Mouse (Mus musculus) lung, adult 18-20 months (tissue): Measurements from ENCODE around the gene Epor.

Experiments used
- DNase-seq, 2 experiments: peaks; one replicate each; pipeline ENCODE4 v3.0.0; 2022; ENCODE audit warnings: mixed read lengths in 2 of 2

The Epor gene

GRCm38 (mm10) chr9:21963417-21963816 is at the start of gene Epor:
TSS of gene Epor (minus strand) at chr9:21963506.
- DNase-seq, result peak; percentile 46 to 48

DNA sequence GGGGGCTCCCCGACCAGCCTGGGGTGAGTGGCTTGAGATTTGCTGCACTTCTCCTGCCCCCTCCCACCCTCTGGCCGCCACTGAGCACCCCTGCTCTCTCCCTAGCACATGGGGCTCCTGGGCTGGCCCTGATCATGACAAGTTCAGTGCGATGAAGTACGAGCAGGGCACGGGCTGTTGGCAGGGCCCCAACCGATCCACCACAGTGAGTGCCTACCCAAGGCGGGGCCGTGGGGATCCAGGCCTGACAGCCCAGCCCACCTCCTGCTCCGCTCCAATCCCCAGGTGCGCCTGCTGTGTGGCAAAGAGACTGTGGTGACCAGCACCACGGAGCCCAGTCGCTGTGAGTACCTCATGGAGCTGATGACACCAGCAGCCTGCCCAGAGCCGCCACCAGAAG is 49.4 kb upstream of the Epor start:
- no peak for DNase-seq

DNA sequence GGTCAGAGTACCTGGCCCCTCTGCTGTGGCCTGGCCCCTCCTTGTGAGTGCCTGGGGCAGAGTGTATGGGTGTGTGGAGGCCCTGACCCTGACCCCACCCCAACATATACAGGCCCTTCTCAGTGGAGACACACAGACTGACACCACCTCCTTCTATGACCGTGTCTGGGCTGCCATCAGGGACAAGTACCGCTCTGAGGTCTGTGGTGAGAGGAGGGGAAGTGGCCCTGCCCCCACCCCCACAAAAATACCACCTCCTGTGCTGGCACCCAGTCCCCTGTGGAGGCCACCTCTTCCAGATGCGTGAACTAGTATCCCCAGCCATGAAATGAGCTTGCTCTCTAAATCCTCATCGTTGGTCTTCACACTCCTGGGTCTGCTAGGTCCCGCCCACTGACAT is 47.7 kb upstream of the Epor start:
- no peak for DNase-seq

- no peak for DNase-seq
Measured at GRCm38 (mm10) chr9:22004546-22004945, 41.2 kb upstream of the Epor start.

DNA sequence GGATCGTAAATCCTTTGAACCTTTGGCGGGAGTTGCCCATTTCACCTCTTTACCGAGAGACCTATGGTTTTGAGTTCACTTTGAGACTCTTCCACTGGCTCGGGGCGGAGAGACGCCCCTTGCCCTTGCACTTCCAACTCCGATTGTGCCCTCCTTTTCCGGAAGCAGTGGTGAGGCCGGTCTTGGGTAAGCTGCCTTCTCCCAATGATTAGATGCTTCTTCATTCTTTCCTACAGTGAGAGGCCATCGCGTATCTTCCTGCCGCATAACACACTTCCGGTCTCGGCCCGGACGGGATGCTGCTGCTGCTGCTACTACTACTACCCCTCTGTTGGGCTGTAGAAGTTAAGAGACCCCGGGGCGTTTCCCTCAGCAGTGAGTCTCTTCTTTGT is 39.9 kb upstream of the Epor start:
- no peak for DNase-seq

GRCm38 (mm10) chr9:22002194-22003162 is 39.2 kb upstream of the Epor start, which contains the start of the genes Ccdc151 and Prkcsh:
TSS of gene Ccdc151 (minus strand) at chr9:22002634.
TSS of gene Prkcsh (plus strand) at chr9:22002806.
- DNase-seq, result peak; percentile 100

DNA sequence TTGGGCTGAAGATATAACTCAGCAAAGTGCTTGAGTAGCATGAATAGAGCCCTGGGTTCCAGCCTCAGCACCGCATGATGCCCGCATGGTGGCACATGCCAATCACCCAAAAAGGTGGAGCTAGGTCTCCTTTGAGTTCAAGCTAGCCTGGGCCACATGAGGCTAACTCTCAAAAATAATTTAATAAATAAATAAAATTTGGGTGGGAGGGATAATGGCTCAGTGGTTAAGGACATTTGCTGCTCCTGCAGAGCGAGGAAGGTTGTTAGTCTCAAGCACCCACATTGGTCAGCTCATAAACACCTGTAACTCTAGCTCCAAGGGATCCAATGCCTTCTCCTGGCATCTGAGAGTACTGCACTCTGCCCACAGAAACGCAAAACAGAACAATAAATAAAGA is 38.3 kb upstream of the Epor start:
- no peak for DNase-seq

- no peak for DNase-seq
Measured at GRCm38 (mm10) chr9:22000296-22000695, 37.0 kb upstream of the Epor start.

DNA sequence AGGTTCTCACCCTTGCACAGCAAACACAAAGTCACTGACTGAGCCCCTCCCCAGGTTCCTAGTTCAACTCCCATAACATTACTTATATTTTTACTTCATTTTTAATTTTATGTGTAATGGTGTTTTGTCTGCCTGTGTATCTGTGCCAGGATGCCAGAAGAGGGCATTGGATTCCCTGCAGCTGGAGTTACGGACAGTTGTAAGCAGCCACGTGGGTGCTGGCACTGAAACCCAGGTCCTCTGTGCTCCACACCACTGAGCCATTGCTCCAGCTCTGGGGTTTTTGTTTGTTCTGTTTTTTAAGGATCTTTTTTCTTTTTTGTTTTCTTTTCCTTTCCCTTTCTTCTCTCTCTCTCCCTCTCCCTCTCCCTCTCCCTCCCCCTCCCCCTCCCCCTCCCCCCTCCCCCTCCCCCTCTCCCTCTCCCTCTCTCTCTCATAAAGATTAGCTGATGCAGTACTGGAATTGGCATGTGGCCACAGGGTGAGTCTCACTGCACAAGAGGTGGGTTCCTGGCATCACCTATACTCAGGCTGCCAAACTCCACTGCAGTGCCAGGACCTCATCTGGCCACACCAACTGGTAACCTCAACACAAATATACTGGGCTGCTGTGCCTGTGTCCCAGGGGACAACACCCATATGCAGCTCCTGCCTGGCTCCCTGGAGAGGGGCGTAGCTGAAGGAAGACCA is 33.0 kb upstream of the Epor start:
- DNase-seq, result no peak

GRCm38 (mm10) chr9:21992227-21992626 is 28.9 kb upstream of the Epor start:
- no peak for DNase-seq

DNA sequence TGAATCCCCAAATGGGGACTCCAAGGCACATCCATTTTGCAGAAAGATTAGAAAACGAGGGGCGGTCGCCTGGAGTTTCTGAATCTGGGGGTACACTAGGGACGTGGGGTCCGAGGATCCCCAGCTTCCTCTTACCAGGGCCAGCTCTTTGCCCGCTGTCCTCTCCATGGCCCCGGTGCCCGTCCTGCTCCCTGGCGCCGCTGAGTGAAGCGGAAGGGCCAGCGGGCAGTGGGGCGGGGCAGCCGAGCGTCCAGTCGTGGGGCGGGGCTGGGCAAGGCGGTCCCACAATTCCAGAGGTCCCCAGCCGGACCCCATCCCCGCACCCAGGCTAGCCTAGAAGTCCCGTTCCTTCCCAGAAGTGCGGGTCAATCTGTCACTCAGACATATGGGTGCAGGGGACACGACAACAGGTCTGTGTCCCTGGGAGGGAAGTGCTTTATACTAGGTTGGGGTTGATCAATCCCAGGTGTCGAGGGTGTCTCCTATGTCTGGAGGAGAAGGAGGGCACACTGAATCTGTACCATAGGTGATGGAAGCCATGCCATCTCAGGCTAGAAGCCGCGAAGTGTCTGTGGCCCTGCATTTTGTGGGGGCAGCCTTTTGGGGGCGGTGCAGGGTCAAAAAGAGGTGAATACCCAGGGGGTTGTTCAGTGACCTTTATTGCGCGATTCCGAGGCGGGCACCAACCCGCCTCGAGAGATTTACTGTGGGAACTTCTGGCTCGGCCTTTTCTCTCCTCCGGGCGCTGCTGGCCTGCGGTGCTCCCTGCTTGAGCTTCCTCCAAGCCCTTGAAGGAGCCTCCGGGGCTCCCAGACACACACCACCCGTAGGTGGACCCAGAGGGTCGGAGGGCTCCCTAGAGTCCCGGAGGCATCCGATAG is 26.2 kb upstream of the Epor start, which contains the start of gene Rgl3:
Gene Rgl3 (minus strand): TSS at position 217 of the 881 bp plus-strand sequence.
- peak; percentile 77 to 81 for DNase-seq

DNA sequence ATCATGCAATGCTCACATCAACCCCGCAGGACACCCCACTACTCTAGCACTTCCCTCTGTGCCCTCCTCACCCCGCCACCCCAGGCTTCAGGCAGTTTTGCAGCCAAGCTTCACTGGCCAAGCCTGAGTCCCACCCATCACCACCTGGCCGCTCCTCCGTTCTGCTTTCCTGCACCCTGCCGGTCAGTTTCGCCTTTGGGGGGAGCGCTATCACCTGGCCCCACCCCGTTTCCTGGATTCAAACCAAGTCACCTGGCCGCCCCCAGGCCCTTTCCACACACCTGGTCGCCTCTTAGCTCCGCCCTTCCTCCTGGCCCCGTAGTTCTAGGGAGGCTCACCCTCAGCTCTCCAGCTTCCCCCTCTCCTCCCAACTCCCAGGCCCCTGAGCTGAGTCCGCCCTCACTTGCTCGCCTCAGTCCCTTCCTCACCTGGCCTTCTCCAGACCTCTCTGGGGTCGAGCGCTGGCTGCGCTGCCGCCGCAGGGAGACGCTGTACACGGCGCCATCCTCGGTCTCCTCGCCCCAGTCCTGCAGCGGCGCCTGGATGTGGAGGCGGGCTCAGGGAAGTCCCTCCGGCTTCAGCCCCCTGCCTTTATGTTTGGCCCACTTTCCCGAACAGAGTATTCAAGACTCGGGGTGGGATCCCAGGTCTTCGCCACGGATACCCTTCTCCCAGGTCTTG is 25.3 kb upstream of the Epor start:
- DNase-seq, result peak; percentile 37 to 67

DNA sequence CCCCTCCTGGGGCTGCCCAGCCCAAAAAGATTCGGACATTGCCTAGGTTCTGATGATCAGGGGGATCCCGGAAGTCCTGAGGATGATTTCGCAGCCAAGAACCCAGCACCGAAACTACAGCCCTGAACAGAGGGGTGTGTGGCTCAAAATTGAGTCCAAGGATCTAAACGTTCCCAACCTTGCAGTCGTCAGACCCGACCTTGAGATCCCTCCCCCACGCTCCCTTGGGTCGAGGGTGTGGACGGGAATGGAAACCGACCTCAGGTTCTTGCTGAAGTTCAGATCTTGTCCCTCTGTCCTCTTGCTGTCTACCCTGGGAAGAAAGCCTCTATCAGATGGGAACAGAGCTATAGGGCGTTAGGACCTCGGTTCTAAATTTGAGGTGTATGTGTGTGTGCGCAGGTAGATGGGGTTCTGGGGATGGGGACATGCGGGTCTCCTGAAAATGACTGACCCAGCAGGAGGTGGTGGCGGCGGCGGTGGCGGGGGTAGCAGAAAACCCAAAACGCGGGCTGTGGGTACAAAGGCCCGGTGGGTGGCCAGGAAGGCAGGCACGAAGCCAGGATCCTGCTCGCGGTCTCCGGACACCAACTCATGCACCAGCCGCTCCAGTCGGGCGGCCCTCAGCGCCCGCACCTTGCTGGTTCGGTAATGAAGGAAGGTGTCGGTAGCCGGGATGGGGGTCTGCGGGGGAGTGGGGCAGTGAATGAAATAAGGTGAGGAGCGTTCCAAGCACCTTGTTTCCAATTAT is 24.5 kb upstream of the Epor start:
- DNase-seq, result no peak

DNA sequence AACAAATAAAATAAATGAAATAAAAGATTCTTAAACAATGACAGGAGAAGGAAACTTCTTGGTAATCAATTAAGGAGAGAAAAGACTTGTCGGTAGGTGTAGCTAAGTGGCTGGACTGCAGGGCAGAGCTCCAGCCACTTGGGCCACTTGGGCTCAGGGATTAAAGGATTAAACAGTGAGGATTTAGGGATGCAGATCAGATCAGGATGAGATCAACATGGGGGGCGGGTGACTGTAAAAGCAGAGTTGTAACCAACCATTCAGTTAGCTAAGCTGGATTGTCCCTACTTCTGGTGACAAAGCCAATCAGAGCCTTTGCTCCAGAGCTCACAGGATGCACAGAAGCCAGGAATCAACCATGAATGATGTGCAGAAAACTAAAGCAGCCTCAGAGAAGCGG is 20.6 kb upstream of the Epor start:
- no peak for DNase-seq

- DNase-seq, result no peak
Measured at GRCm38 (mm10) chr9:21978398-21979128, 15.3 kb upstream of the Epor start.

GRCm38 (mm10) chr9:21977972-21978371 is 14.7 kb upstream of the Epor start:
- DNase-seq, result no peak

GRCm38 (mm10) chr9:21977331-21977730 is 14.0 kb upstream of the Epor start:
- DNase-seq, result no peak

GRCm38 (mm10) chr9:21976626-21977175 is 13.4 kb upstream of the Epor start:
- DNase-seq, result no peak

DNA sequence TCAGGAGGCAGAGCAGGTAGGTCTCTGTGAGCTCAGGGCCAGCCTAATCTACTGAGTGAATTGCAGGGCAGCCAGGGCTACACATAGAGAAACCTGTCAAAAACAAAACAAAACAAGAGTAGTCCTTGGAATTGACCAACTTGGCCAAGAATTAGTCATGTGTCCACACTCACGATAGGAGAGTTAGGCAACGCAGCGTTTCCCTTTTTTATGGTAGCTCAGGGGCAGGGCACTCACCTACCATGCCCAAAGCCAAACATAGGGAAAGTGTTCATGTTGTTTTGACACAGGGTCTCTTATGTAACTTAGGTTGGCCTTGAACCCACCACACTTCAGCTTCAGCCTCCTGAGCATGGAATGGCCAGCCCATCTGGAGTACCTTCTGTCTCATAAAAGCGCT is 6.0 kb upstream of the Epor start:
- no peak for DNase-seq

- no peak for DNase-seq
Measured at GRCm38 (mm10) chr9:21968883-21969282, 5.6 kb upstream of the Epor start.
